ENCODE assay signal across 29 mouse cellular contexts in the genomic region with DNA sequence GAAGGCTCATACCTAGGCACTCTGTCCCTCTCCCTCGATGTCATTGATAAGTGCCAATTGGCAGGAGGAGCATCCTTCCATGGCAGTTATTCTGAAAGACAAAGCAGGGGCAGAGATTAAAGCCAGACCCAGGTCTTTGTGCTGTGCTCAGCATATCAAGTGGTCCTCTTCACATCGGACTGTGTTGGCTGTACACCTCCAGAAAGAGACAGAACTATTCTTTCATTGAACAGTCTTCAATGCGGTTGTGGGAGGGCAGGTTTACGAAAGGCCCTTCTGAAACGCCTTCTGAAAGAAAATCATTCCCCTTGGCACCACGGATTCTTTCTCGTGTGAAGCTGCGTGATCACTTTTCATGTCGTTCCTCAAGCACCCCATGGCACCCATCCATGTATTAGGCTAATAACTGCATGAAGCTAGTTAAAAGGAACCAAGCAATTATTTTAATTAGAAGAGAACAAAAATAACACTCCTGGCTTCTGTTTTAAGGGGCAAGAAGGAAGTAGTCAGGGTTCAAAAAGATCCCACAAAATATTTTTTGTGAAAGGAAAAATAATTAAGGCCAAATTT. TPM values are rescaled to one million over a fixed set of nuclear protein-coding genes. Genes with fewer than 3 reads are reported as not detected.
DNase-seq lines count a peak whose midpoint lies in the region; ATAC-seq and TF ChIP-seq lines count a peak whose summit lies in the region.
"Had no signal": no experiment of that assay in that cellular context is flagged by ENCODE, and none has a peak within 500 bp of the region (broad histone marks: within the 10 kb centered on the region; RNA-seq: fewer than 3 reads in every experiment).

No protein-coding gene starts in this region.

- H3K4me2 ChIP-seq in forebrain, postnatal 0 days (ENCODE audit: low read depth), result no peak overlapping the region
- H3K4me2 ChIP-seq in heart, embryonic 11.5 days, result no peak overlapping the region
- H3K4me2 ChIP-seq: heart, embryonic 15.5 days; lung, embryonic 14.5 days had no signal

- H3K27me3 ChIP-seq in forebrain, postnatal 0 days (ENCODE audit: insufficient read depth, low read length), result no peaks in the 10 kb centered on the region
- no peaks in the 10 kb centered on the region for H3K27me3 ChIP-seq in heart, embryonic 11.5 days (ENCODE audit: control insufficient read depth, insufficient read depth, low read length)
- H3K27me3 ChIP-seq: heart, embryonic 15.5 days; megakaryocyte, embryonic 14.5 days had no signal

- ATAC-seq in forebrain, postnatal 0 days, result peak; percentile 34
- no peak for ATAC-seq in heart, embryonic 11.5 days (replicated peaks; ENCODE audit: insufficient number of reproducible peaks, low FRiP score, low TSS enrichment)
- ATAC-seq: activated CD4-positive, CD25-positive, alpha-beta regulatory T cell, adult 4 months; hindbrain, postnatal 0 days; intestine, embryonic 16.5 days had no signal

- H3K4me3 ChIP-seq in layer of hippocampus, adult 2 months, result no peak overlapping the region
- H3K4me3 ChIP-seq in forebrain, postnatal 0 days (ENCODE audit: low read depth, low read length), result no peak overlapping the region
- H3K4me3 ChIP-seq in heart, embryonic 11.5 days (ENCODE audit: low read depth, low read length), result no peak overlapping the region
- H3K4me3 ChIP-seq: embryonic facial prominence, embryonic 10.5 days; heart, embryonic 15.5 days; megakaryocyte, embryonic 14.5 days had no signal

- no peak for TF ChIP-seq CTCF in layer of hippocampus, adult 2 months (conservative IDR thresholded peaks at IDR 0.05)
- TF ChIP-seq CTCF in forebrain, postnatal 0 days (IDR thresholded peaks at IDR 0.05; ENCODE audit: low read depth), result no peak

- no peaks in the 10 kb centered on the region for H3K36me3 ChIP-seq in forebrain, postnatal 0 days (ENCODE audit: insufficient read depth)
- H3K36me3 ChIP-seq in heart, embryonic 11.5 days (ENCODE audit: control insufficient read depth, insufficient read depth, low read length), result no peaks in the 10 kb centered on the region
- H3K36me3 ChIP-seq: heart, embryonic 15.5 days had no signal

- WGBS in forebrain, postnatal 0 days, result 39% methylated on average over 9 of the region's 9 CpGs
- 82% methylated on average over 9 of the region's 9 CpGs for WGBS in heart, embryonic 11.5 days (ENCODE audit: insufficient replicate concordance)

- H3K27ac ChIP-seq in layer of hippocampus, adult 2 months, result peak overlapping the region; percentile 80
- H3K27ac ChIP-seq in forebrain, postnatal 0 days (ENCODE audit: low read depth, low read length), result no peak overlapping the region
- no peak overlapping the region for H3K27ac ChIP-seq in heart, embryonic 11.5 days (ENCODE audit: low read depth, low read length)
- H3K27ac ChIP-seq: embryonic facial prominence, embryonic 10.5 days; heart, embryonic 15.5 days; hindbrain, postnatal 0 days; liver, embryonic 14.5 days had no signal

- H3K9me3 ChIP-seq in forebrain, postnatal 0 days (ENCODE audit: low read length), result no peaks in the 10 kb centered on the region
- H3K9me3 ChIP-seq in heart, embryonic 11.5 days (replicated peaks; ENCODE audit: control insufficient read depth, low read length), result no peaks in the 10 kb centered on the region
- H3K9me3 ChIP-seq: embryonic facial prominence, embryonic 10.5 days; heart, embryonic 15.5 days; megakaryocyte, embryonic 14.5 days had no signal

- H3K9ac ChIP-seq in forebrain, postnatal 0 days, result no peak overlapping the region
- H3K9ac ChIP-seq in heart, embryonic 11.5 days (ENCODE audit: low read depth, low read length), result no peak overlapping the region
- H3K9ac ChIP-seq: heart, embryonic 15.5 days; liver, embryonic 14.5 days; lung, embryonic 14.5 days had no signal

- peak in 1 of 2 experiments; percentile 50 for DNase-seq in layer of hippocampus, adult 2 months (ENCODE audit: low spot score in 2 of 2)
- no peak for DNase-seq in layer of hippocampus, adult 9-10 months (ENCODE audit: low spot score)
- DNase-seq in Muller cell, postnatal 12 days (ENCODE audit: inconsistent ontology term), result peak; percentile 67
- peak; percentile 10 for DNase-seq in brain, adult 2 months (ENCODE audit: low read depth, low spot score)
- DNase-seq in forebrain, postnatal 0 days, result peak; percentile 21
- DNase-seq in heart, adult 9 months (ENCODE audit: low spot score in 2 of 2), result no peak
- DNase-seq in thymus, postnatal 0 days (ENCODE audit: low spot score), result no peak
- DNase-seq: adrenal gland, adult 8-10 months; cerebellum, adult 8-10 months; cerebellum, postnatal 36 days; gastrocnemius, postnatal 25 days; heart, adult 18-20 months; heart, postnatal 36 days; kidney, adult 9 months; kidney, postnatal 25 days; lung, embryonic 14.5 days; thymus, postnatal 14 days had no signal

- H3K4me1 ChIP-seq in forebrain, postnatal 0 days (ENCODE audit: insufficient read depth), result 0 out of 2 replicates have a peak, but pooled peaks cover 3% of the 10 kb centered on the region
- no peaks in the 10 kb centered on the region for H3K4me1 ChIP-seq in heart, embryonic 11.5 days (ENCODE audit: control insufficient read depth, insufficient read depth, low read length)
- H3K4me1 ChIP-seq: embryonic facial prominence, embryonic 10.5 days; heart, embryonic 15.5 days; megakaryocyte, embryonic 14.5 days had no signal

RNA-seq across cellular contexts. Expression of gene Pou3f3, which starts 47.1 kb away (rescaled TPM):
- 10 to 100 TPM; 60.7 to 66.4 TPM for total RNA-seq in layer of hippocampus, adult 2 months (2021)
- total RNA-seq in forebrain, postnatal 0 days (2014; rRNA removed), result 76.9 and 81.4 TPM in 2 replicates
- polyA plus RNA-seq in forebrain, postnatal 0 days (2015; fragmentation: Nextera tagmentation; extraction: Ambion mirVana), result 22.7 and 28.0 TPM in 2 replicates
- 0.03 and 0.04 TPM in 2 replicates for polyA plus RNA-seq in thymus, postnatal 0 days (2015; fragmentation: Nextera tagmentation; extraction: Ambion mirVana)
- polyA plus RNA-seq in heart, embryonic 11.5 days (2014; fragmentation: Nextera tagmentation; extraction: Ambion mirVana), result 0.10 and 0.19 TPM in 2 replicates
- total RNA-seq: gastrocnemius, postnatal 25 days; heart, postnatal 36 days; MEL; monocyte, adult 5-6 weeks; neutrophil, adult 5-6 weeks had no signal
- polyA plus RNA-seq: C2C12 had no signal

Comparison
In these comparisons a context has a peak if more than half of its experiments do, and no peak if none do; other contexts are left out.
1. DNase-seq: peak in Muller cell, postnatal 12 days (single experiment), brain, adult 2 months (single experiment) and forebrain, postnatal 0 days (single experiment); none in layer of hippocampus, adult 9-10 months (single experiment), heart, adult 9 months (0 of 2) and thymus, postnatal 0 days (single experiment).
2. RNA of gene Pou3f3, which starts 47.1 kb away (polyA plus RNA-seq): 22.7 to 28.0 TPM in forebrain, postnatal 0 days; 0.10 to 0.19 TPM in heart, embryonic 11.5 days and 0.03 to 0.04 TPM in thymus, postnatal 0 days; every median in the first group is over 10 times any median in the second.